Mouse (Mus musculus): ENCODE data around the gene Olfr611. TPM values are rescaled to one million over a fixed set of nuclear protein-coding genes. Genes with fewer than 3 reads are reported as not detected.
"Not testable (repeated sequence)": the region's sequence is repeated elsewhere in the genome, so short reads cannot be mapped to it uniquely, and the experiment has no call there.

The Olfr611 gene
- not detected in 2 replicates for polyA plus RNA-seq (2016; fragmentation: Nextera tagmentation; extraction: Ambion mirVana)

GRCm38 (mm10) chr7:103520746-103521145 lies at the start of gene Olfr611:
Olfr611 (minus strand) TSS chr7:103520846.
- 81% methylated on average over 1 of the region's 1 CpGs for WGBS

GRCm38 (mm10) chr7:103569043-103569442 lies 48.4 kb upstream of the Olfr611 start, which contains the start of gene Olfr616:
Olfr616 (minus strand) TSS chr7:103569143.
- Histone ChIP-seq H3K27me3 (replicated peaks; ENCODE audit: low read depth, poor library complexity, severe bottlenecking) (no peaks in the 10 kb centered on the region), H3K27ac (replicated peaks) (no peak within 1 kb of the TSS), H3K36me3 (replicated peaks) (no peaks in the 10 kb centered on the region), H3K4me3 (no peak within 1 kb of the TSS), H3K9me3 (no peaks in the 10 kb centered on the region), H3K4me1 (no peaks in the 10 kb centered on the region)
- WGBS: 83% methylated on average over 3 of the region's 3 CpGs
- no peak for DNase-seq (ENCODE audit: low spot score)

More at GRCm38 (mm10) chr7:103520746-103521145, at the start of gene Olfr611:
- not testable (repeated sequence) for H3K27ac ChIP-seq (replicated peaks); H3K9me3 ChIP-seq; H3K27me3 ChIP-seq (replicated peaks; ENCODE audit: low read depth, poor library complexity, severe bottlenecking); DNase-seq (ENCODE audit: low spot score); H3K36me3 ChIP-seq (replicated peaks); H3K4me3 ChIP-seq; H3K4me1 ChIP-seq

- H3K9me3 ChIP-seq: no peaks in the 10 kb centered on the region
- WGBS: 85% methylated on average over 2 of the region's 2 CpGs
- no peaks in the 10 kb centered on the region for H3K4me1 ChIP-seq
- H3K27me3 ChIP-seq (replicated peaks; ENCODE audit: low read depth, poor library complexity, severe bottlenecking): no peaks in the 10 kb centered on the region
- no peak within 1 kb of the TSS for H3K4me3 ChIP-seq
- H3K27ac ChIP-seq (replicated peaks): no peak within 1 kb of the TSS
- no peaks in the 10 kb centered on the region for H3K36me3 ChIP-seq (replicated peaks)
- DNase-seq (ENCODE audit: low spot score): no peak
Measured at GRCm38 (mm10) chr7:103555779-103556178, 35.1 kb upstream of the Olfr611 start, which contains the start of gene Olfr615. Olfr615 (plus strand) TSS chr7:103556079.

GRCm38 (mm10) chr7:103547774-103548173 lies 27.1 kb upstream of the Olfr611 start, which contains the start of gene Olfr613:
Olfr613 (plus strand) TSS chr7:103548074.
- no peak within 1 kb of the TSS for H3K27ac ChIP-seq (replicated peaks)
- no peaks in the 10 kb centered on the region for H3K4me1 ChIP-seq
- WGBS: 78% methylated on average over 2 of the region's 2 CpGs
- H3K9me3 ChIP-seq: no peaks in the 10 kb centered on the region
- no peaks in the 10 kb centered on the region for H3K27me3 ChIP-seq (replicated peaks; ENCODE audit: low read depth, poor library complexity, severe bottlenecking)
- H3K36me3 ChIP-seq (replicated peaks): no peaks in the 10 kb centered on the region
- H3K4me3 ChIP-seq: no peak within 1 kb of the TSS
- DNase-seq (ENCODE audit: low spot score): no peak

GRCm38 (mm10) chr7:103542617-103543016 lies 22.0 kb upstream of the Olfr611 start, which contains the start of gene Olfr612:
Olfr612 (minus strand) TSS chr7:103542717.
- H3K27me3 ChIP-seq (replicated peaks; ENCODE audit: low read depth, poor library complexity, severe bottlenecking); H3K36me3 ChIP-seq (replicated peaks); H3K4me3 ChIP-seq; H3K27ac ChIP-seq (replicated peaks); H3K4me1 ChIP-seq; H3K9me3 ChIP-seq; DNase-seq (ENCODE audit: low spot score): not testable (repeated sequence)
- WGBS: 83% methylated on average over 2 of the region's 2 CpGs

GRCm38 (mm10) chr7:103512022-103512421 lies 8.6 kb downstream of the Olfr611 start, which contains the start of gene Olfr610:
Olfr610 (minus strand) TSS chr7:103512122.
- no peak within 1 kb of the TSS for H3K27ac ChIP-seq (replicated peaks)
- H3K4me3 ChIP-seq: no peak within 1 kb of the TSS
- H3K9me3 ChIP-seq: no peaks in the 10 kb centered on the region
- H3K4me1 ChIP-seq: no peaks in the 10 kb centered on the region
- 91% methylated on average over 2 of the region's 2 CpGs for WGBS
- no peaks in the 10 kb centered on the region for H3K27me3 ChIP-seq (replicated peaks; ENCODE audit: low read depth, poor library complexity, severe bottlenecking)
- no peaks in the 10 kb centered on the region for H3K36me3 ChIP-seq (replicated peaks)
- DNase-seq (ENCODE audit: low spot score): no peak

- H3K4me3 ChIP-seq: no peak within 1 kb of the TSS
- no peaks in the 10 kb centered on the region for H3K9me3 ChIP-seq
- no peaks in the 10 kb centered on the region for H3K36me3 ChIP-seq (replicated peaks)
- H3K27me3 ChIP-seq (replicated peaks; ENCODE audit: low read depth, poor library complexity, severe bottlenecking): no peaks in the 10 kb centered on the region
- 60% methylated on average over 1 of the region's 1 CpGs for WGBS
- no peaks in the 10 kb centered on the region for H3K4me1 ChIP-seq
- DNase-seq (ENCODE audit: low spot score): no peak
- no peak within 1 kb of the TSS for H3K27ac ChIP-seq (replicated peaks)
Measured at GRCm38 (mm10) chr7:103497962-103498361, 22.7 kb downstream of the Olfr611 start, which contains the start of gene Olfr609. Olfr609 (minus strand) TSS chr7:103498062.

GRCm38 (mm10) chr7:103477106-103477505 lies 43.5 kb downstream of the Olfr611 start:
- H3K4me1 ChIP-seq; H3K36me3 ChIP-seq (replicated peaks); H3K27ac ChIP-seq (replicated peaks); H3K9me3 ChIP-seq; H3K4me3 ChIP-seq; DNase-seq (ENCODE audit: low spot score); H3K27me3 ChIP-seq (replicated peaks; ENCODE audit: low read depth, poor library complexity, severe bottlenecking): not testable (repeated sequence)
- 90% methylated on average over 9 of the region's 9 CpGs for WGBS

- no peak within 1 kb of the TSS for H3K27ac ChIP-seq (replicated peaks)
- H3K9me3 ChIP-seq: no peaks in the 10 kb centered on the region
- no peaks in the 10 kb centered on the region for H3K36me3 ChIP-seq (replicated peaks)
- no peak within 1 kb of the TSS for H3K4me3 ChIP-seq
- DNase-seq (ENCODE audit: low spot score): no peak
- H3K4me1 ChIP-seq: no peaks in the 10 kb centered on the region
- no peaks in the 10 kb centered on the region for H3K27me3 ChIP-seq (replicated peaks; ENCODE audit: low read depth, poor library complexity, severe bottlenecking)
Measured at GRCm38 (mm10) chr7:103469577-103469976, 51.1 kb downstream of the Olfr611 start, which contains the start of gene Olfr608. Olfr608 (plus strand) TSS chr7:103469877.

Other genes with a start within 250 kb of the Olfr611 start
- gene Olfr596, start 215.2 kb downstream of the Olfr611 start, polyA plus RNA-seq (2016; fragmentation: Nextera tagmentation; extraction: Ambion mirVana): not detected in 2 replicates
- gene Olfr597, start 204.5 kb downstream of the Olfr611 start, polyA plus RNA-seq (2016; fragmentation: Nextera tagmentation; extraction: Ambion mirVana): not detected in 2 replicates
- not detected in 2 replicates for gene Olfr598, start 197.3 kb downstream of the Olfr611 start, polyA plus RNA-seq (2016; fragmentation: Nextera tagmentation; extraction: Ambion mirVana)
- gene Olfr599, start 184.9 kb downstream of the Olfr611 start, polyA plus RNA-seq (2016; fragmentation: Nextera tagmentation; extraction: Ambion mirVana): not detected in 2 replicates
- gene Olfr600, start 171.2 kb downstream of the Olfr611 start, polyA plus RNA-seq (2016; fragmentation: Nextera tagmentation; extraction: Ambion mirVana): not detected in 2 replicates
- gene Olfr601, start 158.2 kb downstream of the Olfr611 start, polyA plus RNA-seq (2016; fragmentation: Nextera tagmentation; extraction: Ambion mirVana): not detected in 2 replicates
- not detected in 2 replicates for gene Olfr603, start 134.7 kb downstream of the Olfr611 start, polyA plus RNA-seq (2016; fragmentation: Nextera tagmentation; extraction: Ambion mirVana)
- not detected in 2 replicates for gene Usp17lc, start 105.8 kb downstream of the Olfr611 start, polyA plus RNA-seq (2016; fragmentation: Nextera tagmentation; extraction: Ambion mirVana)
- gene Olfr605, start 75.4 kb downstream of the Olfr611 start, polyA plus RNA-seq (2016; fragmentation: Nextera tagmentation; extraction: Ambion mirVana): not detected in 2 replicates
- not detected in 2 replicates for gene Olfr606, start 71.8 kb downstream of the Olfr611 start, polyA plus RNA-seq (2016; fragmentation: Nextera tagmentation; extraction: Ambion mirVana)
- gene Olfr607, start 56.7 kb downstream of the Olfr611 start, polyA plus RNA-seq (2016; fragmentation: Nextera tagmentation; extraction: Ambion mirVana): not detected in 2 replicates
- not detected in 2 replicates for gene Olfr608, start 51.0 kb downstream of the Olfr611 start, polyA plus RNA-seq (2016; fragmentation: Nextera tagmentation; extraction: Ambion mirVana)
- not detected in 2 replicates for gene Olfr609, start 22.8 kb downstream of the Olfr611 start, polyA plus RNA-seq (2016; fragmentation: Nextera tagmentation; extraction: Ambion mirVana)
- gene Olfr610, start 8.7 kb downstream of the Olfr611 start, polyA plus RNA-seq (2016; fragmentation: Nextera tagmentation; extraction: Ambion mirVana): not detected in 2 replicates
- not detected in 2 replicates for gene Olfr612, start 21.9 kb upstream of the Olfr611 start, polyA plus RNA-seq (2016; fragmentation: Nextera tagmentation; extraction: Ambion mirVana)
- gene Olfr613, start 27.2 kb upstream of the Olfr611 start, polyA plus RNA-seq (2016; fragmentation: Nextera tagmentation; extraction: Ambion mirVana): not detected in 2 replicates
- gene Olfr615, start 35.2 kb upstream of the Olfr611 start, polyA plus RNA-seq (2016; fragmentation: Nextera tagmentation; extraction: Ambion mirVana): not detected in 2 replicates
- gene Olfr616, start 48.3 kb upstream of the Olfr611 start, polyA plus RNA-seq (2016; fragmentation: Nextera tagmentation; extraction: Ambion mirVana): not detected in 2 replicates
- gene Olfr617, start 52.2 kb upstream of the Olfr611 start, polyA plus RNA-seq (2016; fragmentation: Nextera tagmentation; extraction: Ambion mirVana): not detected in 2 replicates
- not detected in 2 replicates for gene Olfr618, start 69.3 kb upstream of the Olfr611 start, polyA plus RNA-seq (2016; fragmentation: Nextera tagmentation; extraction: Ambion mirVana)
- not detected in 2 replicates for gene Olfr619, start 79.7 kb upstream of the Olfr611 start, polyA plus RNA-seq (2016; fragmentation: Nextera tagmentation; extraction: Ambion mirVana)
- not detected in 2 replicates for gene Olfr620, start 91.7 kb upstream of the Olfr611 start, polyA plus RNA-seq (2016; fragmentation: Nextera tagmentation; extraction: Ambion mirVana)
- not detected in 2 replicates for gene Olfr622, start 121.9 kb upstream of the Olfr611 start, polyA plus RNA-seq (2016; fragmentation: Nextera tagmentation; extraction: Ambion mirVana)
- not detected in 2 replicates for gene Olfr623, start 142.9 kb upstream of the Olfr611 start, polyA plus RNA-seq (2016; fragmentation: Nextera tagmentation; extraction: Ambion mirVana)
- gene Olfr624, start 150.3 kb upstream of the Olfr611 start, polyA plus RNA-seq (2016; fragmentation: Nextera tagmentation; extraction: Ambion mirVana): 0.04 and 0.05 TPM in 2 replicates
- not detected in 2 replicates for gene Olfr625-ps1, start 161.9 kb upstream of the Olfr611 start, polyA plus RNA-seq (2016; fragmentation: Nextera tagmentation; extraction: Ambion mirVana)
- gene Olfr243, start 193.8 kb upstream of the Olfr611 start, polyA plus RNA-seq (2016; fragmentation: Nextera tagmentation; extraction: Ambion mirVana): not detected in 2 replicates
- not detected in 2 replicates for gene Olfr628, start 209.5 kb upstream of the Olfr611 start, polyA plus RNA-seq (2016; fragmentation: Nextera tagmentation; extraction: Ambion mirVana)
- not detected in 2 replicates for gene Olfr629, start 224.1 kb upstream of the Olfr611 start, polyA plus RNA-seq (2016; fragmentation: Nextera tagmentation; extraction: Ambion mirVana)
- gene Olfr630, start 236.5 kb upstream of the Olfr611 start, polyA plus RNA-seq (2016; fragmentation: Nextera tagmentation; extraction: Ambion mirVana): not detected in 2 replicates

All from embryonic facial prominence, embryonic 10.5 days (tissue).